Comparison of ENCODE assay signal across 14 mouse cellular contexts in genomic region chr9:67509510-67509909, GRCm38 (mm10).
"Had no signal": no experiment of that assay in that cellular context is flagged by ENCODE, and none has a peak within 500 bp of the region (broad histone marks: within the 10 kb centered on the region; RNA-seq: fewer than 3 reads in every experiment).

No protein-coding gene starts in this region.

- H3K27ac ChIP-seq: kidney, postnatal 0 days; limb, embryonic 12.5 days; liver, embryonic 14.5 days had no signal

- DNase-seq: kidney, adult 8-10 months; kidney, postnatal 36 days; layer of hippocampus, adult 9-11 months; layer of hippocampus, postnatal 36 days; lung, adult 2 months; lung, postnatal 36 days; right cerebral cortex, postnatal 14 days; thymus, postnatal 4 days had no signal

- ATAC-seq: intestine, postnatal 0 days; midbrain, embryonic 16.5 days had no signal

- H3K9ac ChIP-seq: limb, embryonic 12.5 days; liver, embryonic 14.5 days had no signal

- H3K27me3 ChIP-seq: limb, embryonic 12.5 days had no signal

- H3K36me3 ChIP-seq: limb, embryonic 12.5 days had no signal

- H3K4me2 ChIP-seq: limb, embryonic 12.5 days; midbrain, embryonic 11.5 days had no signal

- H3K4me3 ChIP-seq: limb, embryonic 12.5 days had no signal
